Mouse (Mus musculus) limb, embryonic 10.5 days (tissue): Measurements from ENCODE around the gene Itih4. TPM values are rescaled to one million over a fixed set of nuclear protein-coding genes. Genes with fewer than 3 reads are reported as not detected.

Experiments
- DNase-seq: peaks from one replicate; pipeline ENCODE4 v3.0.0-alpha.2; 2017; ENCODE audit warnings: low spot score
- H3K27ac ChIP-seq: fragments of 300-500 bp; sonication (generic); 2 replicates; pipeline ENCODE4 v1.5.1; 2016; ENCODE audit warnings: mild to moderate bottlenecking
- H3K27me3 ChIP-seq: fragments of 300-500 bp; sonication (generic); 2 replicates; pipeline ENCODE4 v1.6.1; 2016; ENCODE audit warnings: low read depth, mild to moderate bottlenecking; ENCODE audit not compliant: poor library complexity, severe bottlenecking
- H3K36me3 ChIP-seq: fragments of 300-500 bp; sonication (generic); 2 replicates; pipeline ENCODE4 v1.6.1; 2016; ENCODE audit warnings: mild to moderate bottlenecking, moderate library complexity
- H3K4me1 ChIP-seq: fragments of 300-500 bp; sonication (generic); 2 replicates; pipeline ENCODE4 v1.6.1; 2016
- H3K4me3 ChIP-seq: fragments of 300-500 bp; sonication (generic); 2 replicates; pipeline ENCODE4 v1.5.1; 2016; ENCODE audit warnings: mild to moderate bottlenecking, moderate library complexity
- H3K9me3 ChIP-seq: fragments of 300-500 bp; sonication (generic); replicated peaks from 2 replicates; pipeline ENCODE4 v1.6.1; 2016; ENCODE audit warnings: mild to moderate bottlenecking
- WGBS: fragments of 180-500 bp; shearing (Covaris S2); methylation state at CpG from one replicate; pipeline ENCODE4 v1.1.7; 2016; 5-methylcytosine and 5-hydroxymethylcytosine counted together
- polyA plus RNA-seq: library from polyadenylated mRNA; unstranded; fragments of >200 nt; fragmentation: Nextera tagmentation; extraction: Ambion mirVana; gene quantifications from 2 replicates; pipeline ENCODE4 v1.2.1, GENCODE M21; 2016

Itih4 gene
- polyA plus RNA-seq, 1 experiment from 2014 or later, result not detected

GRCm38 (mm10) chr14:30885298-30885697 is 978 bp upstream of the Itih4 start:
- Histone ChIP-seq H3K36me3 (no peaks in the 10 kb centered on the region), H3K4me1 (peaks cover 8% of the 10 kb centered on the region), H3K27me3 (no peaks in the 10 kb centered on the region), H3K27ac (no peak overlapping the region), H3K9me3 (no peaks in the 10 kb centered on the region), H3K4me3 (no peak overlapping the region)
- 23% methylated on average over 3 of the region's 3 CpGs for WGBS
- DNase-seq, result no peak

GRCm38 (mm10) chr14:30888271-30888732 is 2.0 kb downstream of the Itih4 start:
- H3K36me3 ChIP-seq, result no peaks in the 10 kb centered on the region
- WGBS, result 26% methylated on average over 9 of the region's 9 CpGs
- H3K9me3 ChIP-seq, result no peaks in the 10 kb centered on the region
- no peaks in the 10 kb centered on the region for H3K27me3 ChIP-seq
- no peak overlapping the region for H3K4me3 ChIP-seq
- H3K27ac ChIP-seq, result no peak overlapping the region
- H3K4me1 ChIP-seq, result peaks cover 8% of the 10 kb centered on the region
- no peak for DNase-seq

- H3K9me3 ChIP-seq, result no peaks in the 10 kb centered on the region
- no peak overlapping the region for H3K27ac ChIP-seq
- 76% methylated on average over 3 of the region's 3 CpGs for WGBS
- peaks cover 22% of the 10 kb centered on the region for H3K4me1 ChIP-seq
- no peaks in the 10 kb centered on the region for H3K36me3 ChIP-seq
- no peak for DNase-seq
- no peak overlapping the region for H3K4me3 ChIP-seq
- no peaks in the 10 kb centered on the region for H3K27me3 ChIP-seq
These were observed 13.7 kb downstream of the Itih4 start for GRCm38 (mm10) chr14:30899972-30900371.

GRCm38 (mm10) chr14:30902628-30903027 is 16.4 kb downstream of the Itih4 start:
- Histone ChIP-seq H3K36me3 (no peaks in the 10 kb centered on the region), H3K9me3 (no peaks in the 10 kb centered on the region), H3K4me1 (no peaks in the 10 kb centered on the region), H3K27me3 (no peaks in the 10 kb centered on the region), H3K4me3 (no peak overlapping the region), H3K27ac (no peak overlapping the region)
- 90% methylated on average over 5 of the region's 5 CpGs for WGBS
- no peak for DNase-seq

- no peak for DNase-seq
These were observed 16.8 kb downstream of the Itih4 start for GRCm38 (mm10) chr14:30903036-30903435.

GRCm38 (mm10) chr14:30904307-30904706 is 18.0 kb downstream of the Itih4 start:
- Histone ChIP-seq H3K27ac (no peak overlapping the region), H3K27me3 (no peaks in the 10 kb centered on the region), H3K36me3 (no peaks in the 10 kb centered on the region), H3K4me3 (no peak overlapping the region), H3K9me3 (no peaks in the 10 kb centered on the region), H3K4me1 (no peaks in the 10 kb centered on the region)
- DNase-seq, result no peak
- 89% methylated on average over 8 of the region's 8 CpGs for WGBS

More at GRCm38 (mm10) chr14:30903036-30903435, 16.8 kb downstream of the Itih4 start:
- 72% methylated on average over 3 of the region's 3 CpGs for WGBS
- Histone ChIP-seq H3K9me3 (no peaks in the 10 kb centered on the region), H3K4me1 (no peaks in the 10 kb centered on the region), H3K27ac (no peak overlapping the region), H3K27me3 (no peaks in the 10 kb centered on the region), H3K4me3 (no peak overlapping the region), H3K36me3 (no peaks in the 10 kb centered on the region)

GRCm38 (mm10) chr14:30906001-30906400 is 19.7 kb downstream of the Itih4 start:
- Histone ChIP-seq H3K9me3 (no peaks in the 10 kb centered on the region), H3K27me3 (no peaks in the 10 kb centered on the region), H3K36me3 (no peaks in the 10 kb centered on the region), H3K4me3 (no peak overlapping the region), H3K27ac (no peak overlapping the region), H3K4me1 (no peaks in the 10 kb centered on the region)
- WGBS, result 87% methylated on average over 6 of the region's 6 CpGs
- DNase-seq, result no peak

GRCm38 (mm10) chr14:30907814-30908265 is 21.6 kb downstream of the Itih4 start:
- Histone ChIP-seq H3K27ac (no peak overlapping the region), H3K9me3 (no peaks in the 10 kb centered on the region), H3K4me1 (no peaks in the 10 kb centered on the region), H3K27me3 (no peaks in the 10 kb centered on the region), H3K36me3 (no peaks in the 10 kb centered on the region), H3K4me3 (no peak overlapping the region)
- no peak for DNase-seq
- WGBS, result 81% methylated on average over 3 of the region's 3 CpGs

- no peaks in the 10 kb centered on the region for H3K36me3 ChIP-seq
- WGBS, result 92% methylated on average over 8 of the region's 8 CpGs
- DNase-seq, result no peak
These were observed 24.9 kb downstream of the Itih4 start for GRCm38 (mm10) chr14:30911141-30911540.

GRCm38 (mm10) chr14:30912641-30913040 is 26.4 kb downstream of the Itih4 start:
- 82% methylated on average over 8 of the region's 8 CpGs for WGBS
- Histone ChIP-seq H3K4me3 (no peak overlapping the region), H3K27ac (no peak overlapping the region), H3K4me1 (no peaks in the 10 kb centered on the region), H3K36me3 (no peaks in the 10 kb centered on the region), H3K9me3 (no peaks in the 10 kb centered on the region), H3K27me3 (no peaks in the 10 kb centered on the region)
- no peak for DNase-seq

More at GRCm38 (mm10) chr14:30911141-30911540, 24.9 kb downstream of the Itih4 start:
- no peaks in the 10 kb centered on the region for H3K27me3 ChIP-seq
- no peak overlapping the region for H3K4me3 ChIP-seq
- no peak overlapping the region for H3K27ac ChIP-seq
- no peaks in the 10 kb centered on the region for H3K9me3 ChIP-seq
- H3K4me1 ChIP-seq, result no peaks in the 10 kb centered on the region

GRCm38 (mm10) chr14:30913404-30913803 is 27.1 kb downstream of the Itih4 start:
- no peak for DNase-seq
- H3K4me1 ChIP-seq, result no peaks in the 10 kb centered on the region
- no peaks in the 10 kb centered on the region for H3K9me3 ChIP-seq
- 90% methylated on average over 5 of the region's 5 CpGs for WGBS
- no peaks in the 10 kb centered on the region for H3K27me3 ChIP-seq
- H3K27ac ChIP-seq, result no peak overlapping the region
- H3K36me3 ChIP-seq, result no peaks in the 10 kb centered on the region
- H3K4me3 ChIP-seq, result no peak overlapping the region

GRCm38 (mm10) chr14:30916516-30916915 is 30.2 kb downstream of the Itih4 start:
- 94% methylated on average over 1 of the region's 1 CpGs for WGBS
- DNase-seq, result no peak

GRCm38 (mm10) chr14:30922053-30922670 is 35.9 kb downstream of the Itih4 start:
- H3K27ac ChIP-seq, result no peak overlapping the region
- DNase-seq, result no peak
- no peaks in the 10 kb centered on the region for H3K27me3 ChIP-seq
- H3K36me3 ChIP-seq, result no peaks in the 10 kb centered on the region
- 67% methylated on average over 8 of the region's 8 CpGs for WGBS
- no peak overlapping the region for H3K4me3 ChIP-seq
- H3K4me1 ChIP-seq, result no peaks in the 10 kb centered on the region
- no peaks in the 10 kb centered on the region for H3K9me3 ChIP-seq

More at GRCm38 (mm10) chr14:30916516-30916915, 30.2 kb downstream of the Itih4 start:
- no peaks in the 10 kb centered on the region for H3K27me3 ChIP-seq
- H3K4me3 ChIP-seq, result no peak overlapping the region
- H3K27ac ChIP-seq, result no peak overlapping the region
- H3K9me3 ChIP-seq, result no peaks in the 10 kb centered on the region
- H3K36me3 ChIP-seq, result no peaks in the 10 kb centered on the region
- no peaks in the 10 kb centered on the region for H3K4me1 ChIP-seq
